Comparison of ENCODE assay signal across 8 mouse cellular contexts in genomic region chr11:96973426-96973964, GRCm38 (mm10). TPM values are rescaled to one million over a fixed set of nuclear protein-coding genes. Genes with fewer than 3 reads are reported as not detected.
A peak's percentile ranks its signal among the peaks of the same experiment; 100 is the strongest.
DNase-seq lines count a peak whose midpoint lies in the region; ATAC-seq and TF ChIP-seq lines count a peak whose summit lies in the region.

No protein-coding gene starts in this region.

- no peak overlapping the region for H3K4me2 ChIP-seq in midbrain, embryonic 13.5 days (replicated peaks)
- H3K4me2 ChIP-seq in midbrain, embryonic 16.5 days (ENCODE audit: low read length) = no peak overlapping the region
- H3K4me2 ChIP-seq in forebrain, postnatal 0 days (ENCODE audit: low read depth) = no peak overlapping the region

- H3K9ac ChIP-seq in midbrain, embryonic 13.5 days (replicated peaks) = 0 out of 2 replicates have a peak overlapping the region, but pooled peaks have one; percentile 36
- H3K9ac ChIP-seq in midbrain, embryonic 16.5 days (ENCODE audit: low read depth, low read length) = no peak overlapping the region
- H3K9ac ChIP-seq in forebrain, postnatal 0 days = no peak overlapping the region

- no peaks in the 10 kb centered on the region for H3K36me3 ChIP-seq in midbrain, embryonic 13.5 days
- no peaks in the 10 kb centered on the region for H3K36me3 ChIP-seq in midbrain, embryonic 16.5 days (ENCODE audit: control insufficient read depth, insufficient read depth, low read length)
- no peaks in the 10 kb centered on the region for H3K36me3 ChIP-seq in forebrain, postnatal 0 days (ENCODE audit: insufficient read depth)

- no peak for ATAC-seq in midbrain, embryonic 13.5 days
- ATAC-seq in midbrain, embryonic 16.5 days = no peak
- ATAC-seq in forebrain, postnatal 0 days = no peak

- peak overlapping the region; percentile 20; the same call in 1 of the 2 replicates for H3K4me3 ChIP-seq in gastrocnemius, adult 2 months
- no peak overlapping the region for H3K4me3 ChIP-seq in midbrain, embryonic 13.5 days (replicated peaks)
- no peak overlapping the region for H3K4me3 ChIP-seq in midbrain, embryonic 16.5 days (ENCODE audit: low read depth, low read length)
- no peak overlapping the region for H3K4me3 ChIP-seq in forebrain, postnatal 0 days (ENCODE audit: low read depth, low read length)

- peak; percentile 73 for DNase-seq in gastrocnemius, adult 2 months
- no peak for DNase-seq in gastrocnemius, postnatal 10 days
- no peak for DNase-seq in forebrain, postnatal 0 days
- DNase-seq in skeletal muscle tissue, adult 2 months (ENCODE audit: low read depth, low spot score) = peak; percentile 68
- no peak for DNase-seq in left cerebral cortex, adult 11 months (ENCODE audit: low spot score)
- DNase-seq in right cerebral cortex, postnatal 36 days (ENCODE audit: low spot score in 2 of 2) = no peak

- WGBS in midbrain, embryonic 13.5 days = 87% methylated on average over 5 of the region's 5 CpGs
- 78% methylated on average over 5 of the region's 5 CpGs for WGBS in midbrain, embryonic 16.5 days
- WGBS in forebrain, postnatal 0 days = 66% methylated on average over 5 of the region's 5 CpGs

- H3K27me3 ChIP-seq in midbrain, embryonic 13.5 days = no peaks in the 10 kb centered on the region
- H3K27me3 ChIP-seq in midbrain, embryonic 16.5 days (ENCODE audit: control insufficient read depth, insufficient read depth, low read depth, low read length) = no peaks in the 10 kb centered on the region
- H3K27me3 ChIP-seq in forebrain, postnatal 0 days (ENCODE audit: insufficient read depth, low read length) = no peaks in the 10 kb centered on the region

- no peak for TF ChIP-seq CTCF in gastrocnemius, adult 2 months (IDR thresholded peaks at IDR 0.05)
- no peak for TF ChIP-seq CTCF in forebrain, postnatal 0 days (IDR thresholded peaks at IDR 0.05; ENCODE audit: low read depth)

- H3K9me3 ChIP-seq in midbrain, embryonic 13.5 days = no peaks in the 10 kb centered on the region
- H3K9me3 ChIP-seq in midbrain, embryonic 16.5 days (replicated peaks; ENCODE audit: control insufficient read depth, low read length, poor library complexity, severe bottlenecking) = no peaks in the 10 kb centered on the region
- no peaks in the 10 kb centered on the region for H3K9me3 ChIP-seq in forebrain, postnatal 0 days (ENCODE audit: low read length)

- peak overlapping the region; percentile 98 for H3K27ac ChIP-seq in gastrocnemius, adult 2 months
- H3K27ac ChIP-seq in midbrain, embryonic 13.5 days = peak overlapping the region; percentile 67
- no peak overlapping the region; the same call in 1 of the 2 replicates for H3K27ac ChIP-seq in midbrain, embryonic 16.5 days (ENCODE audit: low read length)
- peak overlapping the region; percentile 29; the same call in 1 of the 2 replicates for H3K27ac ChIP-seq in forebrain, postnatal 0 days (ENCODE audit: low read depth, low read length)

- H3K4me1 ChIP-seq in midbrain, embryonic 13.5 days (replicated peaks) = peaks cover 61% of the 10 kb centered on the region
- H3K4me1 ChIP-seq in midbrain, embryonic 16.5 days (ENCODE audit: control insufficient read depth, insufficient read depth, low read length) = peaks cover 34% of the 10 kb centered on the region
- H3K4me1 ChIP-seq in forebrain, postnatal 0 days (ENCODE audit: insufficient read depth) = peaks cover 19% of the 10 kb centered on the region

- intact Hi-C loops in gastrocnemius, adult 2 months (cut with DNase I) = no loop called here

RNA-seq across cellular contexts. Expression of gene Sp2, which starts 9.3 kb away (rescaled TPM):
- total RNA-seq in gastrocnemius, adult 2 months (2021) = 10 to 100 TPM; 10.4 to 11.0 TPM
- total RNA-seq in gastrocnemius, postnatal 10 days (2021) = 10 to 100 TPM; 15.2 to 15.9 TPM
- 18.5 and 19.6 TPM in 2 replicates for polyA plus RNA-seq in midbrain, embryonic 13.5 days (2015; fragmentation: Nextera tagmentation; extraction: Ambion mirVana)
- 15.4 and 16.8 TPM in 2 replicates for polyA plus RNA-seq in midbrain, embryonic 16.5 days (2015; fragmentation: Nextera tagmentation; extraction: Ambion mirVana)
- 1.9 and 5.0 TPM in 2 replicates for total RNA-seq in forebrain, postnatal 0 days (2014; rRNA removed)
- polyA plus RNA-seq in forebrain, postnatal 0 days (2015; fragmentation: Nextera tagmentation; extraction: Ambion mirVana) = 13.5 and 14.8 TPM in 2 replicates

RNA-seq across cellular contexts. Expression of gene Pnpo, which starts 29.7 kb away (rescaled TPM):
- total RNA-seq in gastrocnemius, adult 2 months (2021) = 1 to 10 TPM; 7.4 to 8.2 TPM
- 1 to 10 TPM; 8.4 to 9.4 TPM for total RNA-seq in gastrocnemius, postnatal 10 days (2021)
- 18.2 and 18.3 TPM in 2 replicates for polyA plus RNA-seq in midbrain, embryonic 13.5 days (2015; fragmentation: Nextera tagmentation; extraction: Ambion mirVana)
- polyA plus RNA-seq in midbrain, embryonic 16.5 days (2015; fragmentation: Nextera tagmentation; extraction: Ambion mirVana) = 32.2 and 32.5 TPM in 2 replicates
- total RNA-seq in forebrain, postnatal 0 days (2014; rRNA removed) = 26.2 and 30.3 TPM in 2 replicates
- polyA plus RNA-seq in forebrain, postnatal 0 days (2015; fragmentation: Nextera tagmentation; extraction: Ambion mirVana) = 28.1 and 33.1 TPM in 2 replicates

RNA-seq across cellular contexts. Expression of gene Sp6, which starts 39.7 kb away (rescaled TPM):
- under 1 TPM in 1 of 2 experiments, not detected in 1; 0.10 TPM for total RNA-seq in gastrocnemius, adult 2 months (2021)
- under 1 TPM; 0.21 to 0.77 TPM for total RNA-seq in gastrocnemius, postnatal 10 days (2021)
- polyA plus RNA-seq in midbrain, embryonic 13.5 days (2015; fragmentation: Nextera tagmentation; extraction: Ambion mirVana) = 0.07 and 0.13 TPM in 2 replicates
- 0.26 and 0.35 TPM in 2 replicates for polyA plus RNA-seq in midbrain, embryonic 16.5 days (2015; fragmentation: Nextera tagmentation; extraction: Ambion mirVana)
- total RNA-seq in forebrain, postnatal 0 days (2014; rRNA removed) = 0.85 and 0.86 TPM in 2 replicates
- polyA plus RNA-seq in forebrain, postnatal 0 days (2015; fragmentation: Nextera tagmentation; extraction: Ambion mirVana) = 0.35 and 0.75 TPM in 2 replicates

RNA-seq across cellular contexts. Expression of gene Prr15l, which starts 45.6 kb away (rescaled TPM):
- total RNA-seq in gastrocnemius, adult 2 months (2021) = not detected
- total RNA-seq in gastrocnemius, postnatal 10 days (2021) = not detected
- polyA plus RNA-seq in midbrain, embryonic 13.5 days (2015; fragmentation: Nextera tagmentation; extraction: Ambion mirVana) = 0.10 TPM in 1 of 2 replicates, not detected in the other
- polyA plus RNA-seq in midbrain, embryonic 16.5 days (2015; fragmentation: Nextera tagmentation; extraction: Ambion mirVana) = 0.24 and 0.51 TPM in 2 replicates
- not detected in 2 replicates for total RNA-seq in forebrain, postnatal 0 days (2014; rRNA removed)
- 0.11 TPM in 1 of 2 replicates, not detected in the other for polyA plus RNA-seq in forebrain, postnatal 0 days (2015; fragmentation: Nextera tagmentation; extraction: Ambion mirVana)

RNA-seq across cellular contexts. Expression of gene Scrn2, which starts 56.2 kb away (rescaled TPM):
- 10 to 100 TPM; 10.4 to 11.4 TPM for total RNA-seq in gastrocnemius, adult 2 months (2021)
- 10 to 100 TPM; 11.3 to 11.4 TPM for total RNA-seq in gastrocnemius, postnatal 10 days (2021)
- polyA plus RNA-seq in midbrain, embryonic 13.5 days (2015; fragmentation: Nextera tagmentation; extraction: Ambion mirVana) = 18.4 and 18.6 TPM in 2 replicates
- 13.7 and 16.7 TPM in 2 replicates for polyA plus RNA-seq in midbrain, embryonic 16.5 days (2015; fragmentation: Nextera tagmentation; extraction: Ambion mirVana)
- 14.8 and 17.9 TPM in 2 replicates for total RNA-seq in forebrain, postnatal 0 days (2014; rRNA removed)
- 10.2 and 11.3 TPM in 2 replicates for polyA plus RNA-seq in forebrain, postnatal 0 days (2015; fragmentation: Nextera tagmentation; extraction: Ambion mirVana)

Comparison
In these comparisons a context has a peak if more than half of its experiments do, and no peak if none do; other contexts are left out.
1. DNase-seq: peak in gastrocnemius, adult 2 months (single experiment) and skeletal muscle tissue, adult 2 months (single experiment); none in gastrocnemius, postnatal 10 days (single experiment), forebrain, postnatal 0 days (single experiment), left cerebral cortex, adult 11 months (single experiment) and right cerebral cortex, postnatal 36 days (0 of 2).